Mouse (Mus musculus) kidney, embryonic 16.5 days (tissue): Measurements from ENCODE around the gene Gm39566. TPM values are rescaled to one million over a fixed set of nuclear protein-coding genes. Genes with fewer than 3 reads are reported as not detected.
"Not testable (repeated sequence)": the region's sequence is repeated elsewhere in the genome, so short reads cannot be mapped to it uniquely, and the experiment has no call there.

Source experiments
- ATAC-seq: fragments of 200-750 bp; cut with Nextera tagmentation; 2 replicates; pipeline ENCODE4 v1.8.0; 2017; ENCODE audit warnings: moderate TSS enrichment; ENCODE audit not compliant: low FRiP score, low TSS enrichment
- H3K27ac ChIP-seq: fragments of 300-500 bp; sonication (generic); 2 replicates; pipeline ENCODE4 v1.5.1; 2014; ENCODE audit warnings: low read length
- H3K27me3 ChIP-seq: fragments of 300-500 bp; sonication (generic); 2 replicates; pipeline ENCODE4 v1.6.1; 2014; ENCODE audit warnings: low read length, control low read depth, mixed read lengths; ENCODE audit not compliant: insufficient read depth
- H3K36me3 ChIP-seq: fragments of 300-500 bp; sonication (generic); 2 replicates; pipeline ENCODE4 v1.6.1; 2014; ENCODE audit warnings: low read length, control low read depth, mixed read lengths; ENCODE audit not compliant: insufficient read depth
- H3K4me1 ChIP-seq: fragments of 300-500 bp; sonication (generic); 2 replicates; pipeline ENCODE4 v1.6.1; 2014; ENCODE audit warnings: low read length, control low read depth, mixed read lengths; ENCODE audit not compliant: insufficient read depth
- H3K4me2 ChIP-seq: fragments of 300-500 bp; sonication (generic); replicated peaks from 2 replicates; pipeline ENCODE4 v1.6.1; 2014; ENCODE audit warnings: low read depth, low read length
- H3K4me3 ChIP-seq: fragments of 300-500 bp; sonication (generic); 2 replicates; pipeline ENCODE4 v1.5.1; 2014; ENCODE audit warnings: mild to moderate bottlenecking, low read length
- H3K9ac ChIP-seq: fragments of 300-500 bp; sonication (generic); replicated peaks from 2 replicates; pipeline ENCODE4 v1.6.1; 2014; ENCODE audit warnings: low read length
- H3K9me3 ChIP-seq: fragments of 300-500 bp; sonication (generic); 2 replicates; pipeline ENCODE4 v1.6.1; 2016; ENCODE audit warnings: low read length, control low read depth
- WGBS: fragments of 180-500 bp; shearing (Covaris S2); extraction: QIAGEN DNeasy Blood & Tissue Kit; methylation state at CpG from one replicate; pipeline ENCODE4 v1.1.7; 2014; 5-methylcytosine and 5-hydroxymethylcytosine counted together
- polyA plus RNA-seq: library from polyadenylated mRNA; unstranded; fragments of >200 nt; fragmentation: Nextera tagmentation; extraction: Ambion mirVana; gene quantifications from 2 replicates; pipeline ENCODE4 v1.2.1, GENCODE M21; 2015

The Gm39566 gene
- not detected in 2 replicates for polyA plus RNA-seq

GRCm38 (mm10) chr11:69815155-69815554, at the start of gene Gm39566:
Gm39566 (minus strand) TSS chr11:69815298.
- H3K9me3 ChIP-seq, result peaks cover 11% of the 10 kb centered on the region; the same call in 1 of the 2 replicates
- H3K4me3 ChIP-seq, result no peak within 1 kb of the TSS
- H3K4me1 ChIP-seq, result no peaks in the 10 kb centered on the region
- no peaks in the 10 kb centered on the region for H3K27me3 ChIP-seq
- H3K4me2 ChIP-seq, result no peak within 1 kb of the TSS
- H3K27ac ChIP-seq, result no peak within 1 kb of the TSS
- 0 out of 2 replicates have a peak within 1 kb of the TSS, but pooled peaks have one; percentile 22 for H3K9ac ChIP-seq
- WGBS, result 50% methylated on average over 10 of the region's 10 CpGs
- no peak for ATAC-seq
- H3K36me3 ChIP-seq, result no peaks in the 10 kb centered on the region

- H3K4me3 ChIP-seq, result no peak overlapping the region
- no peaks in the 10 kb centered on the region for H3K4me1 ChIP-seq
- H3K9ac ChIP-seq, result no peak overlapping the region
- H3K4me2 ChIP-seq, result no peak overlapping the region
- H3K27me3 ChIP-seq, result no peaks in the 10 kb centered on the region
- no peak overlapping the region for H3K27ac ChIP-seq
- H3K9me3 ChIP-seq, result no peaks in the 10 kb centered on the region
- no peaks in the 10 kb centered on the region for H3K36me3 ChIP-seq
- WGBS, result 31% methylated on average over 8 of the region's 8 CpGs
- no peak for ATAC-seq
These were observed 49.2 kb upstream of the Gm39566 start for GRCm38 (mm10) chr11:69864138-69864860.

GRCm38 (mm10) chr11:69863729-69864128, 48.6 kb upstream of the Gm39566 start:
- H3K27me3 ChIP-seq, H3K4me1 ChIP-seq, H3K27ac ChIP-seq, H3K9ac ChIP-seq, H3K4me3 ChIP-seq, H3K36me3 ChIP-seq, H3K9me3 ChIP-seq, ATAC-seq, H3K4me2 ChIP-seq: not testable (repeated sequence)
- 39% methylated on average over 3 of the region's 3 CpGs for WGBS

GRCm38 (mm10) chr11:69858113-69858998, 43.3 kb upstream of the Gm39566 start, which contains the start of gene Tnk1:
Tnk1 (minus strand) TSS chr11:69858730.
- Histone ChIP-seq H3K4me3 (peak within 1 kb of the TSS; percentile 45), H3K9ac (peak within 1 kb of the TSS; percentile 68), H3K9me3 (no peaks in the 10 kb centered on the region), H3K4me2 (peak within 1 kb of the TSS; percentile 52), H3K27ac (peak within 1 kb of the TSS; percentile 58; the same call in 1 of the 2 replicates), H3K36me3 (no peaks in the 10 kb centered on the region), H3K27me3 (peaks cover 15% of the 10 kb centered on the region), H3K4me1 (peaks cover 4% of the 10 kb centered on the region; the same call in 1 of the 2 replicates)
- peak; percentile 59; the same call in 1 of the 2 replicates for ATAC-seq
- WGBS, result 18% methylated on average over 30 of the region's 30 CpGs

GRCm38 (mm10) chr11:69855347-69855746, 40.2 kb upstream of the Gm39566 start:
- H3K9me3 ChIP-seq, result no peaks in the 10 kb centered on the region
- ATAC-seq, result peak; percentile 41; the same call in 1 of the 2 replicates
- peaks cover 15% of the 10 kb centered on the region for H3K27me3 ChIP-seq
- peak overlapping the region; percentile 29; the same call in 1 of the 2 replicates for H3K4me2 ChIP-seq
- H3K27ac ChIP-seq, result no peak overlapping the region
- H3K4me3 ChIP-seq, result no peak overlapping the region
- no peak overlapping the region for H3K9ac ChIP-seq
- WGBS, result 23% methylated on average over 16 of the region's 16 CpGs
- H3K4me1 ChIP-seq, result peaks cover 4% of the 10 kb centered on the region; the same call in 1 of the 2 replicates
- peaks cover 20% of the 10 kb centered on the region for H3K36me3 ChIP-seq

GRCm38 (mm10) chr11:69854680-69855079, 39.6 kb upstream of the Gm39566 start:
- Histone ChIP-seq H3K4me1 (peaks cover 4% of the 10 kb centered on the region; the same call in 1 of the 2 replicates), H3K9ac (no peak overlapping the region), H3K4me3 (no peak overlapping the region), H3K9me3 (no peaks in the 10 kb centered on the region), H3K36me3 (peaks cover 26% of the 10 kb centered on the region), H3K27me3 (peaks cover 15% of the 10 kb centered on the region), H3K4me2 (no peak overlapping the region), H3K27ac (no peak overlapping the region)
- 80% methylated on average over 10 of the region's 10 CpGs for WGBS
- no peak for ATAC-seq

GRCm38 (mm10) chr11:69853994-69854393, 38.9 kb upstream of the Gm39566 start:
- 61% methylated on average over 7 of the region's 7 CpGs for WGBS
- H3K36me3 ChIP-seq, result peaks cover 33% of the 10 kb centered on the region
- H3K9ac ChIP-seq, result no peak overlapping the region
- ATAC-seq, result no peak
- no peaks in the 10 kb centered on the region for H3K9me3 ChIP-seq
- no peak overlapping the region for H3K4me3 ChIP-seq
- peaks cover 15% of the 10 kb centered on the region for H3K27me3 ChIP-seq
- no peak overlapping the region for H3K27ac ChIP-seq
- H3K4me2 ChIP-seq, result no peak overlapping the region
- H3K4me1 ChIP-seq, result peaks cover 4% of the 10 kb centered on the region; the same call in 1 of the 2 replicates

GRCm38 (mm10) chr11:69850754-69851153, 35.7 kb upstream of the Gm39566 start:
- ATAC-seq, result no peak
- peaks cover 17% of the 10 kb centered on the region for H3K4me1 ChIP-seq
- no peak overlapping the region for H3K4me3 ChIP-seq
- H3K9ac ChIP-seq, result no peak overlapping the region
- H3K4me2 ChIP-seq, result no peak overlapping the region
- H3K27ac ChIP-seq, result no peak overlapping the region
- no peaks in the 10 kb centered on the region for H3K9me3 ChIP-seq
- H3K36me3 ChIP-seq, result peaks cover 42% of the 10 kb centered on the region
- 77% methylated on average over 8 of the region's 8 CpGs for WGBS
- no peaks in the 10 kb centered on the region for H3K27me3 ChIP-seq

GRCm38 (mm10) chr11:69849884-69850283, 34.8 kb upstream of the Gm39566 start:
- Histone ChIP-seq H3K36me3 (peaks cover 42% of the 10 kb centered on the region), H3K27ac (no peak overlapping the region), H3K4me2 (no peak overlapping the region), H3K27me3 (no peaks in the 10 kb centered on the region), H3K4me1 (peaks cover 19% of the 10 kb centered on the region), H3K9me3 (no peaks in the 10 kb centered on the region), H3K4me3 (no peak overlapping the region), H3K9ac (no peak overlapping the region)
- 96% methylated on average over 15 of the region's 15 CpGs for WGBS
- no peak for ATAC-seq
